Mouse (Mus musculus) retina, embryonic 14.5 days (tissue): ENCODE measurements around the gene Gnb5.

Experiments used
- DNase-seq: peaks from one replicate; pipeline ENCODE4 v3.0.0-alpha.2; 2015; ENCODE audit warnings: low spot score

Gene Gnb5

GRCm38 (mm10) chr9:75304286-75304685 lies 1.8 kb upstream of the Gnb5 start:
- DNase-seq, result no peak

DNA sequence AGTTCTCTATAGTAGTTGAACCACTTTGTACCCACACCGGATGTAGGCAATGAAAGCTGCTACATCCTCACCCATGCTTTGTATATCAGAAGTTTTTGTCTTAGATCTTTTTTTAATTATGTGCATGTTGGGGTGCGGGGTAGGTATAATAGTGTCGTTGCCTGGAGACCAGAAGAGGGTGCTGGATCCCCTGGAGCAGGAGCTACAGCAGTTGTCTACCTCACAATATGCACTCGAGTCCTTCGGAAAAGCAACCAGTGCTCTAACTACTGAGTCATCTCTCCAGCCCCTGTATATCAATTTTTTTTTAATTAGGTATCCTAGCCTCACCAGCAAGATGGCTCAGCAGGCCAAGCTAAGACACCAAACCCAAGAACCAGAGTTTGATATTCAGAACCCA lies 927 bp downstream of the Gnb5 start:
- DNase-seq, result no peak

DNA sequence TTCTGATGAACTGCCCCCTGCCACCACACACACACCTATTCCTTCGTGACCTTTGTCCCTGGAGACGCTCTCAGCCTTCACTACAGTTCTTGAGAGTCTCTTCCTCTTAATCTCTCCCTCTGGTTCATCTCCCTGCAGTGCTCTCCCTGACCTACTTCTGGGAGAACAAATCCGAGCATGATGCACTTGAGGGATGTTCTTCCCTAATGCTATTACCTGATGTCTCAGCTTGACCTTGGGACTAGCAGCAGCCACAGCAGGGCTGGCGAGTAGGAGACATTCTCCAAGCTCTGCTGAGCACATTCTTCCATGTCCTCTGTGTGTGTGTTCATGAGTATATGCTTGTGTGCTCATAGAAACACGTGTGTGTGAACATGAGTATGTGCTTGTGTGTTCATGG lies 2.5 kb downstream of the Gnb5 start:
- DNase-seq, result no peak

DNA sequence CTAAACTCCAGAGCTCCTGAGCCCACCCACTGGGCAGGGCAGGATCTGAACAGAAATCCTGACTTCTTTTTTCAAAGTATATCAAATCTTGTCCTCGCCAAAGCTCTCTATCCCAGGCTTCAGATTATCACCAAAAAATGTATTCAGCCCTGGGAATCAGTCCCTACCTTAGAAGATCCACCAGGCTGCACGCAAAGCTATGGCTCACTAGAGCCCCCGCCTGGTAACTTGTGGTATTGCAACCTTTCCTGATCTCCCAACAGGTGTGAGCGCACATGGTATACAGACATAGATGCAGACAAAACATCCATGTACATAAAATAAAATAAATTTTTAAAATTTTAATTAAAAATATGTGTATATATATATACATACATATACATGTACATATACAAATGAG lies 5.9 kb downstream of the Gnb5 start:
- peak; percentile 91 for DNase-seq

GRCm38 (mm10) chr9:75313138-75313831 lies 7.2 kb downstream of the Gnb5 start:
- DNase-seq, result peak; percentile 57

DNA sequence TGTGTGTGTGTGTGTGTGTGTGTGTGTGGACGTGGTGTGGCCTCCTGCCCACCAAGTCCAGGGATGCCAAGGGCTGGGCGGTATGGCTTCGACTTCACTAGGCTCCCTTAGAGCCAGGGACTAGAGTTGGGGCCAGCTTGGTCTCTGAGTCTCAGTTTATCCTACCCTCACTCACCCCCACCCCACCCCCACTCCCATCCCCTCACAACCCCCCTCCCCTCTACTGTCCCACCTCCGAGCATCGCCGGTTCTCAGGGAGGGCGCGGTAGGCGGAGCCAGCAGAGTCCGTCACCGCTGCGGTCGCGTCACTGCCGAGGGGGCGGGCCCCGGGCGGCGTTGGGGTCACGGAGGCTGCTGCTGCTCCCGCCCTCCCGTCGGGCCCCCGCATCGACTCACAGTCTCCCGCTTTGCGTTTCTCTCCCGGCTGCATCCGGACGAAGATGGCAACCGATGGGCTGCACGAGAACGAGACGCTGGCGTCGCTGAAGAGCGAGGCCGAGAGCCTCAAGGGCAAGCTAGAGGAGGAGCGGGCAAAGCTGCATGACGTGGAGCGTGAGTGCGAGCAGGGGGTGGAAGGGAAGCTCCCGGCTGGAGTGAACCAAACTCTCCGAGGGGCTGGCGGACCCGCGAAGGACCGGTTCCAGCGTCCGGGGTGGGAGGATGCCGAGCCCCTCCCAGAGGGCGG lies 7.9 kb downstream of the Gnb5 start:
- peak; percentile 83 for DNase-seq

- DNase-seq, result no peak
Observed at GRCm38 (mm10) chr9:75314517-75315105, 8.5 kb downstream of the Gnb5 start.

DNA sequence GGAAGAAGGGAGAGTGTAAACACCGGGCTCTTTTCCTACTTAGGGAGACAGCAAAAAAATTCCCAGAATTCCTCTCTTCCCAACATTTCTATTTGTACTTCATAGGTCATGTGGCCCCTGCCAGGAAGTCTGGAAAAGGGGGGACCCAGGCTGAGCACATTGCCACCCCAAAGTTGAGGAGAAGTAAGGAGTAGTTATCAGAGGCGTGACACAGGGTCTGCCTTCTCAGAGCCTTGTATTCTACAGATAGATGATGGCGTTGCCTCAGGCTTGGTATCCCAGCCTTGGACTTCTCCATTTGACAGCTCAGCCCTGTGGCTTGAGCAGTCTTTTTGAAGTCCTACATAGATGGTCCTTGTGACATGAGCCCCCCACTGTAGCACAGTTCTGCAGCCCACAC lies 9.2 kb downstream of the Gnb5 start:
- DNase-seq, result no peak

- DNase-seq, result no peak
Observed at GRCm38 (mm10) chr9:75316771-75317170, 10.7 kb downstream of the Gnb5 start.

DNA sequence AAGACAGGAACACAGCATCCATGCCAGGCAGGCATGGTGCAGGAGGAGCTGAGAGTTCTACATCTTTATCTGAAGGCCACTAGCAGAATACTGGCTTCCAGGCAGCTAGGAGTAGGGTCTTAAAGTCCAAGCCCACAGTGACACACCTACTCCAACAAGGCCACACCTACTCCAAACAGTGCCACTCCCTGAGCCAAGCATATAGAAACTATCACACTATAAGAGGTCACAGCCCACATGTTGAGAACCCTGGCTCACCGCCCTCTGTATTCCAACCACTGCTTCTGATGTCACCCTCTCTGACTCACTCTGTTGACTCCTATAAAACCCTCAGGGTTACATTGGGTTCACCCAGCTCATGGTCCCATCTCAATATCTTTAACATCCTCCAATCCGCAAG lies 12.1 kb downstream of the Gnb5 start:
- DNase-seq, result no peak

DNA sequence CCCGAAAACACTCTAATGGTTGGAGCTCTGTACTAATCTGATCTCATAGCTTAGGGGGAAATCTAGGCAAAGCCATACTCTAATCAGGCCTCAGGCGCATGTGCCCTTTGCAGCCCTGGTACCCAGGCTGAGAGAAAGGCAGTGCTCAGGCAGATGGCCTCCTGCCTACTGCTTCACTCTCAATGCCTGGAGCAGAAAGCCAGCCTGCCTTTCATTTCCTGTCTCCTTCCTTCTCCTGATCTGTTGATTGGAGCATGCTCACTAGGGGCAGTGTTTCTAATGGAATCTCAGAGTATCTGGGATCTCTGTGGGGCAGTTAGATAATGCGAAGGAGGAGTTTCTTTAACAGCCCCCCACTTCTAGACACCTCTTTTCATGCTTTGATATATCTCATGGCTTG lies 13.3 kb downstream of the Gnb5 start:
- peak; percentile 27 for DNase-seq

DNA sequence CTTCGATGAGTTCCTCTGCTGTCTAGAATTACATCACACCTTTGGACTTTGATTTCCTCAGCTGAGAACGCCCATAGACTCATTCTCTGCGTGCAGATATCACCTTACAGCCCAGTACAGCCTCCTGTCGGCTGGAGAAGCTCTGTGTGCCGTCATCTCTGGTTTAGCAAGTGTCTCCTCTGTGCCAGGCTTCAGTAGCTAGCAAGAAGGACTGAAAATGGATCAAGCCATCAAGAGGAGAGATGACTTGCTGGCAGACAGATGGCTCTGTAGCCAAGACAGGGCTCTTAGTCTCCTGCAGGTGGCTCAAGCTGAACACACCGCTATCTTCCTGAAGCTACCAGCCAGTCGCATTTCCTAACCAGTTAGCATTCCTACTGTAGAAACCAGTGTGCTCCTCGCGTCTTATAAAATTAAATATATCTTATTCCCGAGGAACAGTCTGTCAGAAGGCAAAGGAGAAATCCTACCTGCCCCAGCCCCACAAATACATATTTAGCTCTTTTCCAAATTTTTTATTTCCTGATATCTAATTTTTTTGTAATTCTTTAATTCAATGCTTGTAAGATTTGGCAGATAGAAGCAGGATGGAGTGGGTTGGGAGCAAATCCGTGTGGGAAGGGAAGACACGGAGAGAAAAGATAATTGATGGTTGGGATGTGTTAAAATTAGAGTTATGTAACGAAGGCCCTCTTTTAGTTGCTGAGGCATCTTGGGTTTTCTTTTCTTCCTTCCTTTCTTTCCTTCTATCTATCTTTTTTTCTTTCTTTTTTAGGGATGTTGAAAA lies 16.2 kb downstream of the Gnb5 start:
- DNase-seq, result no peak

GRCm38 (mm10) chr9:75328047-75328446 lies 22.0 kb downstream of the Gnb5 start:
- no peak for DNase-seq

- DNase-seq, result no peak
Observed at GRCm38 (mm10) chr9:75330821-75331220, 24.7 kb downstream of the Gnb5 start.

DNA sequence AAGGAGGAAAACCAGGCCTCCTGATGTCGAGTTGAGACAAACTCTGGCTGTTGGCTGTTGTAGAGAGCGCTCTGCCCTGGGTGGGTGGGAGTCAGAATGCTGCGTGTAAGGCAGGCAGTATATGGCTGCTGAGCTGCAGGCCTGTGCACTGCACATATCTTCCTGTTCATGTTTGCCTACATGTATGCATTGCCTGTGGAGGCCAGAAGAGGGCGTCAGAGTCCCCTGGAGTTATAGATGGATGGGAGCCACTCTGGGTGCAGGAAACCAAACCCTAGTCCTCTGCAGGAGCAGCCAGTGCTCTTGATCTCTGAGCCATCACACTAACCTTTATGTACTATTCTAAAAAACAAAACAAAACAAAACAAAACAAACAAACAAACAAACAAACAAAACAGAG lies 28.4 kb downstream of the Gnb5 start:
- no peak for DNase-seq

DNA sequence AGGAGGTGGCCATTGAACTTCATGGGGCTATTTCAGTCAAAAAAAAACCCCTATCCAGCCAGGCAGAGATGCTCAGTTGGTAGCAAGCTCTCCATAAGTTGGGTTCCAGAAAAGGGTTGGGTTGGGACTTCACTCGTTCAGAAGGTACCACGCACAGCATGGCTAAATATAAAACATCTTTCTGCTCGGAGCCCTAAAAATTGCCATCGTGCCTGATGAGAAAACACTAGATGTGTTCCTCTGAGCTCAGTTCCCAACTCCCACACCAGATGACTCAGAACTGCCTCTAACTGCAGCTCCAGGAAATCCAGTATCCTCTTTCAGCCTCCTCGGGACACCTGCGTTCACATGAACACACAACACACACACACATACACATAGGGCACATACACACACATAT lies 31.9 kb downstream of the Gnb5 start:
- no peak for DNase-seq

DNA sequence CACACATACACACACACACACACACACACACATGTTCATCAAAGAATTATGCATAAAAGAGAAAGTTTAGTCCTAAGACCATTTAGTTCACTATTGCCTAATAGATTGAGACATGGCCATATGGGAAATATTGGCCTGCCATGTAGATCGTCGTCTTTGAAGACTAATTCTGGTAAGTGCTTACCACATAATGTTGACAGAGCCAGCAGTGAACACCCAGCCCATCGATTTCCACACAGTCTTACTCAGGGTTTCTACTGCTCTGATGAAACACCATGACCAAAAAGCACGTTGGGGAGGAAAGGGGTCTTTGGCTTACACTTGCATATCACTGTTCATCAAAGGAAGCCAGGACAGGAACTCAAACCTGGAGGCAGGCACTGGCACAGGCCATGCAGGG lies 36.3 kb downstream of the Gnb5 start:
- DNase-seq, result no peak

DNA sequence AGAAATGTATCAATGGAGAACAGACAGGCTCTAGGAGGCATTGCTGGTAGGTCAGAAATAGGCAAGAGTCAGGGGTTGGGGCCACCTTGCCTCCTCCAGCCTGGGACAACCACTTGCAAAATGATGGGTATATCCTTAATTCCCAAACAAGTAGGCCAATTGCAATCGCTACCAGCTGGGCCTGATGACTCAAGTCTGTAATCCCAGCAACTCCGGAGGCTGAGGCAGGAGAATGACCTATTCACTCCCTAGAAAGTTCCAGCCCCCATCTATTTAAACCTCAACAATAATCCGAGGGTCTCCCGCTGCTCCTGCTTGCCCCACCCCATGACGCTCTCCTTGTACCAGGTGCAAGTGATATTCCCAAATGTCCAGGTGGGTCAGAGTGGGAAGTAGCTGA lies 41.4 kb downstream of the Gnb5 start, which contains the start of gene Bcl2l10:
TSS of gene Bcl2l10 (plus strand) at position 301 of the 400 bp plus-strand sequence.
- no peak for DNase-seq

DNA sequence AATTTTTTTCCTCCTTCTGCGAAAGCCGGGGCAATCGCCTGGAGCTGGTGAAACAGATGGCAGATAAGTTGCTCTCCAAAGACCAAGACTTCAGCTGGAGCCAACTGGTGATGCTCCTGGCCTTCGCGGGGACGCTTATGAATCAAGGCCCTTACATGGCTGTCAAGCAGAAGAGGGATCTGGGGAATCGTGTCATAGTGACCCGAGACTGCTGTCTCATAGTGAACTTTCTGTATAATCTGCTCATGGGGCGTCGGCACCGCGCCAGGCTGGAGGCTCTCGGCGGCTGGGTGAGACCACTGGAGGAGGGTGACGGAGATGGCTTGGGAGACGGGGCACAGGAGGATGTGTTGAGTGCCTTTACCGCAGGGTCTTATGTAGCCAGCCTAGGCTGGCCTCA lies 42.0 kb downstream of the Gnb5 start:
- no peak for DNase-seq

- no peak for DNase-seq
Observed at GRCm38 (mm10) chr9:75348641-75349040, 42.6 kb downstream of the Gnb5 start.

- DNase-seq, result no peak
Observed at GRCm38 (mm10) chr9:75353094-75353493, 47.0 kb downstream of the Gnb5 start.

- no peak for DNase-seq
Observed at GRCm38 (mm10) chr9:75355783-75356182, 49.7 kb downstream of the Gnb5 start.
